Mouse (Mus musculus): Measurements from ENCODE around the gene Hnrnph3. TPM values are rescaled to one million over a fixed set of nuclear protein-coding genes. Genes with fewer than 3 reads are reported as not detected.
A peak's percentile ranks its signal among the peaks of the same experiment; 100 is the strongest.

Gene Hnrnph3
- total RNA-seq, 2 experiments from 2014 or later = 36.0 to 36.6 TPM

DNA sequence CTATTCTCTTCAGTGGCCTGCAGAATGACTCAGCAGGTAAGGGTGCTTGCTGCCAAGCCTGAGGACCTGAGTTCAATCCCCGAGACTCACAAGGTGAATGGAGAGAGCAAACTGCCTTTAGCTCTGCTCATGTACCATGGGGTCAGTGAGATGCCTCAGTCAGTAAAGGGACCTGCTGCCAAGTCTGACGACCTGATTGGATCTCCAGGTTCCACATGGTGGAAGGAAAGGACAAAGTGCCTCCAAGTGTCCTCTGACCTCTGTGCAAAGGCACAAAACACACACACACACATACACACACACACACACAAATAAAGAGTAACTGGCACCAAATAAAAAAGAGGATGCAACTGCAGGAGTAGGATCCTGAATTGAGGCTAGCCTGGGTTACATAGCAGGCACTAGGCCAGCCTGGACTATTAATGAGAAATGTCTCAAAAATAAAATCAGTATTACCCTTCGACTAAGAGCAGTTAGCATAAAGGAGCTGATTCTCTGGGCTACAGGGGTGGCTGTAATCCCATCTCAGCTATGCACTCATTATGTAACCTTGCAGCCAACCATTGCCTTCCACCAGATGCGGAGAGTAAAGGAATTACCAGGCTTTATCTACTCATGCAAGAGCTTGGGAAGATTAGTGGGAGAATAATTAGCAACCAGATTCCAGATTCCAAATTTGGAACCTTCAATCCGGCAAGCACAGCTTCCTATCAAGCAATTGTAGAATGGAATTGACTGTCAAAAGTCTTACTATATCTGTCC is 16.0 kb upstream of the Hnrnph3 start:
- DNase-seq (ENCODE audit: low spot score in 2 of 2) = no peak
- intact Hi-C loops (cut with DNase I) = no loop called here

DNA sequence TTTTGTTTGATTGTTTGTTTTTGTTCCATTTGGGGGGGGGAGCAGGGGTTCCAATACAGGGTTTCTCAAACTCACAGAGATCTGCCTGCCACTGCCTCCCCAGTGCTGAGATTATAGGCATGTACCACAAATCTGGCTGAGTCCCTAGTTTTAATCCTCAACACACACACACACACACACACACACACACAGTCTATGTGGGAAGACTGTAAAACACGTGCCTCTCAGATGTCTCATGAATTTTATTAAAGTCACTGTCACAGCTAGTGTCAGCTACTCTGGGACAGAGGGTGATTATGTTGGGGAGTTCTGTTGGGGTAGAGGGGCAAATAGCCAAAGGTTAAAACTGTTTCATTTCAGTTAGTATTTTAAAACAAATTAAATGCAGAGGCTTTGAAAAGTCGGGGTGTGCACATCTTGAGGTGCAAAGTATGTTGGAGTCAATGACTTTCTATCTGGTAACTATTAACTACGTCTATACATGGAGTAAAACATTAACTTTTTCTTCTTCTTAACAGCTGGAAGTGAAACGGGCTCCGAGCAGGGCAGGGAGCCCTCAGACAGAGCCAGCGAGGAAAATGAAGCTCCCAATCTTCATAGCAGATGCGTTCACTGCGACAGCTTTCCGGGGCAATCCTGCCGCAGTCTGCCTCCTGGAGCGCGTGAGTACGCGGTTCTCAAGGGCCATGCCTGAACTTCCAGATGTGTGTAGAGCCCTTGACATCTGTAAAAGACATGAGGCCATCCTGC is 14.7 kb upstream of the Hnrnph3 start:
- no peak for DNase-seq (ENCODE audit: low spot score in 2 of 2)
- intact Hi-C loops (cut with DNase I) = no loop called here

DNA sequence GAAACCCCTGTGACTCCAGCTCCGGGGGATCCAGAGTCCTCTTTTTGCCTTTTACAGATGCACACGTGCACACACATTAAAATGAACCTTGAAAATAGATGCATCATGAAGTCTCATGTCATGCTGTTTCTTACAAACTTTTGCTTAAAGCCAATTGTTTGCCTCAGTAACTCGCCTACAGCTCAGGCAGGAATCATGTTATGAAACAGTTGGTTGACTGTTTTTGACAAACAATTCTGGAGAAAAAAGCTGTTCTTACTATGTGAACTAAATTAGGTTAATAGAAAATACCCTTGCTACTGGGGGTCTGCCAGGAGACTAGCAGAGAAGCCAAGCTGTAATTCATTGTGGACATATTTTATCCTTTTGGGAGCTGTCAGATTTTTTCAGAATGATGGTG is 8.9 kb upstream of the Hnrnph3 start:
- intact Hi-C loops (cut with DNase I) = no loop called here
- no peak for DNase-seq (ENCODE audit: low spot score in 2 of 2)

DNA sequence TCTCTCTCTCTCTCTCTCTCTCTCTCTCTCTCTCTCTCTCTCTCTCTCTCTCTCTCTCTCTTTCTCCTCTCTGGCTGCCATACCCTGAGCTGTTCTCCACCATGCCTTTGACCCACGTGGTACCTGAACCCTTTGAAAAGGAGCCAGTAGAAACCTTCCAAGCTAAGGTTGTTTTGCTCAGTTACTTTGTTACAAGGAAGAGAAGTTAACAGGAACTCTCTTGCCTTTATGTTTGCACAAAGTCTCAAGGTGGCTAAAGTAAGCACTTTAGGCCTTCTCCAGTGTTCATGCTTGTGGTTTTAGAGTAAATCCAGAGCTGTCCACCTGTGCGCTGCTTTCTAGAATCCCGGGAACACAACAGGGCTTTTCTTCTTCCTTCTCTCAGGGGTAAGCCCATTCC is 8.2 kb upstream of the Hnrnph3 start:
- intact Hi-C loops (cut with DNase I) = no loop called here
- no peak for DNase-seq (ENCODE audit: low spot score in 2 of 2)

DNA sequence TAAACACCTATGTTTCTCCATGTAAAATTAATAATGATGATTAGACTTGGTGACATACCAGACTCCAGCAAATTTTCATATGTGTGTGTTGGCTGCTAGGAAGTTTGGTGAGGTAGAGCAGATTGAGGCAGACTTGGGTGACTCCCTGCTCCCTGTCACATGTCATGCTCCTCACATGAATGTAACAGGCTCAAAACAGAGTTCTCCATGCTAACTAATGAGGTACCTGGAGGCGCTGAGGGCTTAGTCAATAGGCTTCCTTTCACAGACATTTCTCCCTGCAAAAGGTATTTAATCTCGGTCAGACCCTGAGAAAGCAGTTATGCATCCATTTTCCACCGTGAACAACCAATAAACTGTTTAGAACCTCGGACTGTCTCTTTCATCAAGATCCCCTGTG is 4.4 kb upstream of the Hnrnph3 start:
- DNase-seq (ENCODE audit: low spot score in 2 of 2) = no peak
- intact Hi-C loops (cut with DNase I) = loop anchor here (10.0 kb wide), 1 partner anchor 86 kb away; no protein-coding TSS in a partner anchor

DNA sequence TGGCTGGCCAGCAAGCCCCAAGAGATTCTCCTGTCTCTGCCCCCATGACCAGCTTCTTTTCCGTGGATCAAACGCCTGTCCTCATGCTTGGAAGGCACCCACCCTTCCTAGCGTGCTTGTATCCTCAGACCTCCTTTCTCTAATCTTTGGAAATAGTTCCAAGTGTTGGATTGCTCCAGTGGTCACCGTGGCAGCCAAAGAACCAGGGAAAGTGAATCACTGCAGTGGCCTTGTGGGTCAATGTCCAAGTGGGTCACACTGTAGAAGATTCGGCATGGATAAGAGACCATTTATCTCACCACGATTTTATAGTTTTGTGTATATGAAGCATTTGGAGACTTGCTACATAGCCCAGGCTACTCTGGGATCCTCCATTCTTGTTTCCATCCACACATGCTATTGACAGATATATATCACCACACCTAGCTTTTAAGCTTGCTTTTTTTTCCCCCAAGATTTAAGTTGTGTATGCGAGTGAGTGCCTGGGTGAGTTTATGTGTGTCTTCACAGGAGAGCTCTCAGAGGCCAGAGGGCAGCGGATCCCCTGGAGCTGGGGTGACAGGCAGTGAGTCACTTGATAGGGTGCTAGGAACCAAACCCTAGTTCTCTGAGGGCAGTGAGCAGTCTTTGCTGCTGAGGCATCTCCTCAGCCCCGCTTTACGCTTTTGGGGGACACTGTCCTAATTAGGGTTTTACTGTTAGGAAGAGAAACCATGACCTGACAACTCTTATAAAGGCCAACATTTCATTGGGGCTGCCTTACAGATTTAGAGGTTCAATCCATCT is 3.6 kb upstream of the Hnrnph3 start:
- no peak for DNase-seq (ENCODE audit: low spot score in 2 of 2)
- intact Hi-C loops (cut with DNase I) = loop anchor here (10.0 kb wide), 1 partner anchor 87 kb away; no protein-coding TSS in a partner anchor

DNA sequence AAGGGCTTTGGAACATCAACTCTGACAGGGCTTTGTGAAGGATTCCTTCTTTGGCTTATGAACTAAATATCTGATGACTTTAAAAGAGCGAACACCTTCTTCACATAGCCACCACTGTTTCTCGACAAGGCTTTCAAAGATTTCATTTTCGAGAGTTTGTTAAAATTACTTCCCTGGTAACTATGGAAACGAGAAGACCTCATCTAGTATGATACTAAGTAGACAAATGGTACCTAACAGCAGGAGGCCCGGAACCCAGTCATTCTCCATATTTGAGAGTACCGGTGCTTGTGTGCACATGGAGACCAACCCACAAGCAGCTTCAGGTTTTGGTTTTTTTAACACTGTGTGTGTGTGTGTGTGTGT is 2.8 kb upstream of the Hnrnph3 start:
- peak in 1 of 2 experiments; percentile 54 for DNase-seq (ENCODE audit: low spot score in 2 of 2)
- intact Hi-C loops (cut with DNase I) = loop anchor here (10.0 kb wide), 1 partner anchor 88 kb away; no protein-coding TSS in a partner anchor

DNA sequence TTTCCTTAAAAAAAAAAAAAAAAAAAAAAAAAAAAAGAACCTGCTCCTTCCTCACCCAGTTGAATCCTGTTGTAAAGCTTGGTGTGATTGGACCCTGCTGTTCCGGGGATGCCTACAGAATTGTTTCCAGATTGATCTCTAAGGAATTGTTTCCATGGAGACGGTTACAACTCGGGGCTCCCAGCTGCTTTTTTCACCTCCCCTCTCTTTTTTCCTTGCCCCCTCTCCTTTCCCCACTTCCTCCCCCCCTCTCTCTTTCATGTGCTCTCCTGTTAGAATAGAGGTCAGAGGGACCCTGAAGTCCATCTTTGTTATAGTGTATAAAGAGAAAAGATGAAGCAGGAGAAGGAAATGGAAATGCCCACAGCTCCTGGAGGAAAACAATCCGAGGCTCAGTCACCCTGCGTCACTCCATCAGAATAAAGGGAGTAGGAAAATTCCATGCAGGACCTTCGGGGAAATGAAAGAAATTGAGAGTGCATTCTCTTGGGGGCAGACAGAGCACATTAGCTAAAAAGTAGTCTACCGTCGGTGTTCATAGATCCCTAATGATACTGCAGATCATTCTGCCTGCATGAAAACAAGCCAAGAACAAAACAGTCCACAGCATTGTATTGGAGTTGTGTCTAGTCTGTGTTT is 2.3 kb upstream of the Hnrnph3 start:
- peak in 1 of 2 experiments; percentile 58 for DNase-seq (ENCODE audit: low spot score in 2 of 2)
- intact Hi-C loops (cut with DNase I) = loop anchor here (10.0 kb wide), 1 partner anchor 89 kb away; no protein-coding TSS in a partner anchor

DNA sequence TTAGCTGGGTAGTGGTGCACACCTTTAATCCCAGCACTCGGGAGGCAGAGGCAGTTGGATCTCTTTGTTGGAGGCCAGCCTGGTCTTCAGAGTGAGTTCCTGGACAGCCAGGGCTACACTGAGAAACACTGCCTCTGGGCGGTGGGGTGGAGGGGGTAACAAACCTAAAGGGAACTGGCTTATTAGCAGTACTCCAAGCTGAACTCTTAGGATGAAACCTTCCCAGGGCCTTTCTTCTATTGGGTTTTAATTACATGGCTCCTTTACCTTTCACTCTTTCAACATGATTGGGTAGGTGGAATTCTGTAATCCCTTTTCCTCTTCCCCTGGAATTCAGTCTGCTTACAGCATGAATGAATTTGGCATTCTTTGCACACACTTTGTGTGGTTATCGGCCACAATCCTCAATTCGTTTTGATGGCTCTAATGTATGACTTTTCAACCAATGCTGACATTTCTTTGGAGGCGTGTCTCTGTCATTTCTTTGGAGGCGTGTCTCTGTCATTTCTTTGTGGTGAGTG is 1.5 kb upstream of the Hnrnph3 start:
- DNase-seq (ENCODE audit: low spot score in 2 of 2) = no peak
- intact Hi-C loops (cut with DNase I) = loop anchor here (2.0 to 10.0 kb wide), 2 partner anchors 41 to 89 kb away; no protein-coding TSS in a partner anchor

DNA sequence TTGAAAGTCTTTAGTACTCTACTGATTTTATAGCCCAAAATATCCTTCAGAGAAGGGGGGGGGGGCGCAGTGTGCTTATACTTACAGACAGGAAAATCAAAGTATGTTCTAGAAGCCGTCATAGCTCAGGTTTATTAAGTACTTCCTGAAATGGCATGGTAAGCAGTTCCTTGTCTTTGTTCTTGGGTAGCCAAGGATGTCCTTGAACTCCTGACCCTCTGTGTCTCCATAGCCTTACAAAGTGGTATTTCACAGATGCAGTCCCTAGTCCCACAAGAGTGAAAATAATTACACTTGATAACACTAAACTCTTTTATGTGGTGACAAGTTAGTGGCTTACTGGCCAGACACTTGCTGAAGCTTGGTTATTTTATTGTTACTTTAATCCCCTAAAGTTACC is 999 bp upstream of the Hnrnph3 start:
- intact Hi-C loops (cut with DNase I) = loop anchor here (2.0 to 10.0 kb wide), 2 partner anchors 42 to 90 kb away; no protein-coding TSS in a partner anchor
- DNase-seq (ENCODE audit: low spot score in 2 of 2) = no peak

DNA sequence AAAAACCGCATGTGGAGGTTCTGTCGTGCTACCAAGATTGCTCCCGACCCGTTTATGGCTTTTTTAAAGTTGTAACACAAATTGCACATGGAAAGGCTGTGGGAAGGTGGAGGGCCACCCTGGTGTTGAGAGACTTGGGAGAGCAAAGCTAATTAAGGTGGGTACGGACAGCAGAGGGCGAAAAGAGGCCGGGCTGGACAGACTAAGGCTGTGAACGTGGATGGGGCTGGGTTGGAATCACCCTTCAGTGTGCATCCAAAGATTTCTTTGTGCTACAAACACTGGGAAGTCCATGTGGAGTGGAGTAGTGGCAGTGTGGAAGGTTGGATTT is 528 bp upstream of the Hnrnph3 start:
- peak; percentile 51 to 52 for DNase-seq (ENCODE audit: low spot score in 2 of 2)
- intact Hi-C loops (cut with DNase I) = loop anchor here (2.0 to 10.0 kb wide), 2 partner anchors 42 to 90 kb away; no protein-coding TSS in a partner anchor

DNA sequence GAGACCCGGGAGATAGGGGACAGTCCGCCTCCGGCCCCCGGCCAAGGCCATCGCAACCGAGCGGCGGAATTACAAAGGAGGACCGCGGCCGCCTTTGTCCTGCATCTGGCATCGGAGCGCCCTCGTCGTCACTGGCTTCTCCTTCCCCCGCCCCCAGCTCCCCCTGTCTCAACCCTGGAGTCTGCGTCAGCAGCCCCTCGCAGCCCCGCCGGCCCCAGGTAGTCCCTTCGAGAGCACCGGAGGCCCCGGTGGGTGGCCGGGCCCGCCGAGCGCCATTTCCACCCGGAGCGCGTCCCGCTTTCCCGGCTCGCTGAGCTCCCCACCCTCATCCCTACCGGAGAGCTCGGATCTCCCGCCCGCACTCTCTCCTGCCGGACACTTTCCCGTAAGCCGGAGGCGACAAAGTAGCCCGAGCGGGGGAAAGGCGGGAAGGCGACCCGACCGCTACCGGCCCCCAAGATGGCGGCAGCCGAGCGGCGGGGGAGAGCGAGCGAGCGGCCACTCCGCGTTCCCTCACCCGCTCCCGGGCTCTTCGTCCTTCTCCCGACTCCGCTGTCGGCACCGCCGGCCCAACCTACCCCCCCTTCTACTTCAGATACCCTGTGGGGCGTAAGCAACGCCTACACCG is 782 bp downstream of the Hnrnph3 start:
- intact Hi-C loops (cut with DNase I) = loop anchor here (10.0 kb wide), 1 partner anchor 92 kb away; no protein-coding TSS in a partner anchor
- DNase-seq (ENCODE audit: low spot score in 2 of 2) = peak; percentile 60 to 61

DNA sequence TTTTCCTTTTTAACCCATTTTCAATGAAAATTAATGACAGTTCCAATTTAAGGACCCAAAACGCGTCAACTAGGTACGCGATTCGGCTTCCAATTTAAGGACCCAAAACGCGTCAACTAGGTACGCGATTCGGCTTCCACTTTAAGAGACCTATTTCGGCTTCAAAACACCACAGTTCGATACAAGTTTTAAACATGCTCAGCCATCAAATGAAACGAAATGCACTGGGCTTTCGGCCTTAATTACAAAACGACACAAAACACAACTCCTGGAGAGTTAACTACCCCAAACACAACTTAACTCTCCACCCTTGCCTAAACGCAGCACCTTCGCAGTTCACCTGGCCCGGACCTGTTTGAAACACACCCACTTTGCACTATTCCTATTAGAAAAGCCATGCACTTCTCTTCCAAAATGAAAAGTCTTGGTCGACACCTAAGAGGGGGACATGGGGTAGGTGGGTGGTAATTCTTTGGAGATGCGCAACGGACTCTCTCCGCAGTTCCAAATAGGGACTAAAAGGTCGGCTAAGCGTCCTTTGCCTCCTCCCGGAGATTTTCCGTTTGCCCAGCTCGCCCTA is 1.4 kb downstream of the Hnrnph3 start:
- intact Hi-C loops (cut with DNase I) = loop anchor here (10.0 kb wide), 1 partner anchor 92 kb away; no protein-coding TSS in a partner anchor

DNA sequence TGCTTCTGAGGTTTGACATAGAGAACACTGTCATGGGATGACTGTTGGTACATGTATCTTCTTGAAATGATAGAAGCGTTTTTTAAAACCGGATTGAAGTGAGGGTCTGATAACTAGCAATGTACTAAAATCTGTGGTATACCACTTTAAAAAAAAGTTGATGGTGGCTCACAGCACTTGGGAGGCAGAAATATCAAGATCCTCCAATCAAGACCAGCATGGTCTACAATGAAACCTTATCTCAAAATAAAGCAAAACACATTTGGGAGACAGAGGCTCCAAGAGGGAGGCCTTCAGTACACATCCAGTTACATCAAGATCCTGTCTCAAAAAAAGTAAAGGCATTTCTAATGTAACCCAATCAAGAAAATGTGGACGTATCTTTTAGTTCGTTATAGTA is 2.3 kb downstream of the Hnrnph3 start:
- intact Hi-C loops (cut with DNase I) = loop anchor here (10.0 kb wide), 1 partner anchor 93 kb away; no protein-coding TSS in a partner anchor
- DNase-seq (ENCODE audit: low spot score in 2 of 2) = no peak

More for the DNA sequence above, 1.4 kb downstream of the Hnrnph3 start:
- no peak for DNase-seq (ENCODE audit: low spot score in 2 of 2)

DNA sequence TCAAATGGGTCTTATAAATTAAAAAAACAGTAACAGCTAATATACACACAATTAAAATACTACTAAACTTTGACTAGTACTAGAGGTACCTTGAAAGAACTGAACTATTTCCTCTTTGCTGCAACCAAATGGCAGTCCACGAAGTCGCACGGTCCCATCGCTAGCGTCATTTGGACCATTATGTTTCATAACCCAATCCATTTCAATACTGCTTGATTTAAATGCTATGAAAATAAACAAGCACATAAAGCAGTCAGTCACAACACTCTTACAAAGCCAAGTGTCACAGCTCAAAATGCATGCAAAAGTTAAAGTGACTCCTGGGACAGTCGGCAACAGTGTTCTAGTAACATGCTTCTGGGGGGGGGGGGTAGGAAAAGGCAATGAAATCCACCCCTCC is 4.7 kb downstream of the Hnrnph3 start:
- intact Hi-C loops (cut with DNase I) = no loop called here
- DNase-seq (ENCODE audit: low spot score in 2 of 2) = no peak

DNA sequence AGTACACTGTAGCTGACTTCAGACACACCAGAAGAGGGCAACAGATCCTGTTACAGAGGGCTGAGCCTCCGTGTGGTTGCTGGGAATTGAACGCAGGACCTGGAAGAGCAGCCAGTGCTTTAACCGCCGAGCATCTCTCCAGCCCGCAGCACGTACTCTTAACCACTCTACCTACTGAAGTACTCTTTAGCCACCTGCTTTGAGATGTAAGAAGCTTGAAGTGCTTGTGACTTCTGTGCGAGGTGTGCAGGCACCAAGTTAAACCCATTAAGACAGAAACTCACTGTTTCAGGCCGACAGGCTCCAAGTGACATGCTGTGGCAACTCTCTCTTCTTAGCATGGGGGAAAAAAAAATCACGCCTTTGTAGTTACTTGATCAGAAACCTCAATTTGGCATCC is 9.8 kb downstream of the Hnrnph3 start:
- DNase-seq (ENCODE audit: low spot score in 2 of 2) = no peak
- intact Hi-C loops (cut with DNase I) = no loop called here

DNA sequence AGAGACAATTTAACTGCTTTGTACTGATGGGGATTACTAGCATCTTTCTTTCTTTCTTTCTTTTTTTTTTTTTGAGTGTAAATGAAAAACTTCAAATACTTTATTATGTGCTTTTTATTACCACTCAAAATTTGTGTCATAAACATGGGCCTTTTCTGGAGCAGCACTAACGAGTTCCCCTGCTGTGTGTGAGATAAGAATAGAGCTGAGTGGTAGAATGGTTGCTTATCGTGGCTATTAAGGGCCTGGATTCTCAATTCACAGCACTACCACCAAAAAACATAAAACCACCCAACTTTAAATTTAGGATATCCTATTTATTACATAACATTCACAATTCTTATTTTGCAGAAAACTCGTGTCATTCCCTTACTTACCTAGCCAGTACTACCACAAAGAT is 10.5 kb downstream of the Hnrnph3 start:
- DNase-seq (ENCODE audit: low spot score in 2 of 2) = no peak
- intact Hi-C loops (cut with DNase I) = no loop called here

DNA sequence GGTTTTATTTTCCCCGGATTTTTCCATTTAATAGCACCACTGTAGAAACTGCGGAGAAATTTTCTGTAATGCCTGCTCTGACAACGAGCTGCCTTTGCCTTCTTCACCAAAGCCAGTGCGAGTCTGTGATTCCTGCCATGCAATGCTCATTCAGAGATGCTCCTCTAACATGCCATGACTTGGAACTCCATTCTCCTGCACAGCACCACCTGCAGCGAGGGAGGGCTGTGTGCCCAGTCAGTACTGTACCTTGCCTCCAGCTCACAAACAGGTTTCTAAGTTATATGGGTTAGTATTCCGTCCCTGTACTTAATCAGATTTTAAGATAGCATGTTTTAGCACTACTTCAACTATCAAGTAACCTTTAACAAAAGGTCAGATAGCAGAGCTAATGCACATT is 12.5 kb downstream of the Hnrnph3 start:
- intact Hi-C loops (cut with DNase I) = no loop called here
- no peak for DNase-seq (ENCODE audit: low spot score in 2 of 2)

All from left cerebral cortex, postnatal 14 days (tissue).